Mouse (Mus musculus) G1E (cell line): ENCODE measurements around the gene H2-M10.2.

ENCODE experiments used
- CTCF ChIP-seq: IDR thresholded peaks from 2 replicates; pipeline ENCODE4 v1.5.1; 2012; ENCODE audit warnings: low read depth, low read length, inconsistent platforms, mixed read lengths
- GATA1 ChIP-seq: IDR thresholded peaks from 2 replicates; pipeline ENCODE4 v1.6.1; 2012; ENCODE audit warnings: borderline replicate concordance, low read length, inconsistent platforms, mixed read lengths
- POLR2AphosphoS5 ChIP-seq: IDR thresholded peaks from 2 replicates; pipeline ENCODE4 v1.6.1; 2012; ENCODE audit warnings: low read depth, low read length, inconsistent platforms; ENCODE audit not compliant: insufficient replicate concordance
- TAL1 ChIP-seq: conservative IDR thresholded peaks from 2 replicates; pipeline ENCODE4 v1.6.1; 2012; ENCODE audit warnings: low read depth, low read length, inconsistent platforms, mixed read lengths

- TF ChIP-seq CTCF (no peak), TAL1 (no peak), GATA1 (no peak), POLR2AphosphoS5 (no peak)
These were observed 11.5 kb downstream of the H2-M10.2 start for GRCm38 (mm10) chr17:36274776-36275175.
